In genomic region chr11:79063616-79064015, GRCm38 (mm10) we compare ENCODE assay signal across 22 mouse cellular contexts.
DNase-seq lines count a peak whose midpoint lies in the region; ATAC-seq lines count a peak whose summit lies in the region.
"Had no signal": no experiment of that assay in that cellular context is flagged by ENCODE, and none has a peak within 500 bp of the region (broad histone marks: within the 10 kb centered on the region; RNA-seq: fewer than 3 reads in every experiment).

No protein-coding gene starts in this region.

- H3K4me1 ChIP-seq in hindbrain, embryonic 10.5 days (replicated peaks) = peaks cover 38% of the 10 kb centered on the region
- H3K4me1 ChIP-seq in hindbrain, embryonic 16.5 days (ENCODE audit: control insufficient read depth, insufficient read depth, low read depth, low read length) = peaks cover 5% of the 10 kb centered on the region; the same call in 1 of the 2 replicates
- peaks cover 47% of the 10 kb centered on the region for H3K4me1 ChIP-seq in neural tube, embryonic 13.5 days (replicated peaks)

- H3K9me3 ChIP-seq in hindbrain, embryonic 10.5 days = no peaks in the 10 kb centered on the region
- no peaks in the 10 kb centered on the region for H3K9me3 ChIP-seq in hindbrain, embryonic 16.5 days (ENCODE audit: control insufficient read depth, low read length)
- H3K9me3 ChIP-seq in neural tube, embryonic 13.5 days = no peaks in the 10 kb centered on the region
- H3K9me3 ChIP-seq: intestine, embryonic 15.5 days; neural tube, embryonic 12.5 days had no signal

- H3K9ac ChIP-seq in hindbrain, embryonic 16.5 days (ENCODE audit: low read depth, low read length) = no peak overlapping the region
- no peak overlapping the region for H3K9ac ChIP-seq in neural tube, embryonic 13.5 days
- H3K9ac ChIP-seq: hindbrain, embryonic 14.5 days; intestine, embryonic 15.5 days; neural tube, embryonic 12.5 days had no signal

- peak; percentile 96 for DNase-seq in heart, adult 11 months
- no peak for DNase-seq in heart, postnatal 4 days
- no peak for DNase-seq in hindbrain, embryonic 10.5 days (ENCODE audit: low spot score)
- DNase-seq in neural tube, embryonic 10.5 days (ENCODE audit: extremely low spot score, low spot score) = no peak
- no peak for DNase-seq in thymus, postnatal 4 days
- DNase-seq in urinary bladder, postnatal 10 days (ENCODE audit: low spot score) = no peak
- DNase-seq: adrenal gland, adult 2 months; cerebellum, adult 8-10 months; gastrocnemius, postnatal 25 days; kidney, adult 9 months; kidney, postnatal 25 days; left cerebral cortex, postnatal 4 days; liver; lung, adult 18-20 months; lung, postnatal 14 days; thymus, adult 2 months had no signal

- no peak for ATAC-seq in hindbrain, embryonic 16.5 days
- ATAC-seq in neural tube, embryonic 13.5 days (ENCODE audit: low read depth) = no peak
- ATAC-seq: intestine, embryonic 15.5 days had no signal

- peak overlapping the region; percentile 67 for H3K27ac ChIP-seq in hindbrain, embryonic 10.5 days
- H3K27ac ChIP-seq in hindbrain, embryonic 16.5 days (ENCODE audit: low read depth, low read length) = no peak overlapping the region
- H3K27ac ChIP-seq in neural tube, embryonic 13.5 days (replicated peaks) = 0 out of 2 replicates have a peak overlapping the region, but pooled peaks have one; percentile 1
- H3K27ac ChIP-seq: hindbrain, embryonic 14.5 days; intestine, embryonic 15.5 days; left cerebral cortex, adult 2 months; neural tube, embryonic 12.5 days had no signal

- no peaks in the 10 kb centered on the region for H3K36me3 ChIP-seq in hindbrain, embryonic 10.5 days
- no peaks in the 10 kb centered on the region for H3K36me3 ChIP-seq in hindbrain, embryonic 16.5 days (ENCODE audit: control insufficient read depth, insufficient read depth, low read length)
- H3K36me3 ChIP-seq in neural tube, embryonic 13.5 days = no peaks in the 10 kb centered on the region
- H3K36me3 ChIP-seq: intestine, embryonic 15.5 days; neural tube, embryonic 12.5 days had no signal

- no peak overlapping the region for H3K4me3 ChIP-seq in hindbrain, embryonic 10.5 days
- H3K4me3 ChIP-seq in hindbrain, embryonic 16.5 days (ENCODE audit: low read length) = no peak overlapping the region
- H3K4me3 ChIP-seq in neural tube, embryonic 13.5 days = no peak overlapping the region
- H3K4me3 ChIP-seq: intestine, embryonic 15.5 days; left cerebral cortex, adult 2 months; neural tube, embryonic 12.5 days had no signal

- WGBS in hindbrain, embryonic 10.5 days = 81% methylated on average over 7 of the region's 7 CpGs
- WGBS in hindbrain, embryonic 16.5 days = 71% methylated on average over 7 of the region's 7 CpGs
- 80% methylated on average over 7 of the region's 7 CpGs for WGBS in neural tube, embryonic 13.5 days

- H3K4me2 ChIP-seq in hindbrain, embryonic 16.5 days (ENCODE audit: low read length) = no peak overlapping the region
- no peak overlapping the region for H3K4me2 ChIP-seq in neural tube, embryonic 13.5 days
- H3K4me2 ChIP-seq: hindbrain, embryonic 14.5 days; intestine, embryonic 15.5 days; neural tube, embryonic 12.5 days had no signal

- H3K27me3 ChIP-seq in hindbrain, embryonic 10.5 days (ENCODE audit: insufficient read depth, poor library complexity, severe bottlenecking) = no peaks in the 10 kb centered on the region
- H3K27me3 ChIP-seq in hindbrain, embryonic 16.5 days (replicated peaks; ENCODE audit: control insufficient read depth, insufficient read depth, low read length) = no peaks in the 10 kb centered on the region
- H3K27me3 ChIP-seq in neural tube, embryonic 13.5 days = no peaks in the 10 kb centered on the region
- H3K27me3 ChIP-seq: intestine, embryonic 15.5 days; neural tube, embryonic 12.5 days had no signal
